Mouse (Mus musculus): Measurements from ENCODE around the gene Slc47a2. TPM values are rescaled to one million over a fixed set of nuclear protein-coding genes. Genes with fewer than 3 reads are reported as not detected.

Gene Slc47a2
- total and polyA plus RNA-seq, 2 experiments from 2014 or later, result not detected

- no peaks in the 10 kb centered on the region for H3K4me1 ChIP-seq (ENCODE audit: insufficient read depth)
- no peaks in the 10 kb centered on the region for H3K36me3 ChIP-seq (ENCODE audit: insufficient read depth)
- no peak overlapping the region for H3K4me2 ChIP-seq (ENCODE audit: low read depth)
- H3K9me3 ChIP-seq (ENCODE audit: low read length), result no peaks in the 10 kb centered on the region
- no peak overlapping the region for H3K9ac ChIP-seq
- H3K27me3 ChIP-seq (ENCODE audit: insufficient read depth, low read length), result no peaks in the 10 kb centered on the region
- DNase-seq, result no peak
- H3K4me3 ChIP-seq (ENCODE audit: low read depth, low read length), result no peak overlapping the region
- 74% methylated on average over 1 of the region's 1 CpGs for WGBS
- ATAC-seq, result no peak
- no peak overlapping the region for H3K27ac ChIP-seq (ENCODE audit: low read depth, low read length)
- no peak for TF ChIP-seq CTCF (IDR thresholded peaks at IDR 0.05; ENCODE audit: low read depth)
These were observed 68.2 kb downstream of the Slc47a2 start for GRCm38 (mm10) chr11:61274421-61274820.

DNA sequence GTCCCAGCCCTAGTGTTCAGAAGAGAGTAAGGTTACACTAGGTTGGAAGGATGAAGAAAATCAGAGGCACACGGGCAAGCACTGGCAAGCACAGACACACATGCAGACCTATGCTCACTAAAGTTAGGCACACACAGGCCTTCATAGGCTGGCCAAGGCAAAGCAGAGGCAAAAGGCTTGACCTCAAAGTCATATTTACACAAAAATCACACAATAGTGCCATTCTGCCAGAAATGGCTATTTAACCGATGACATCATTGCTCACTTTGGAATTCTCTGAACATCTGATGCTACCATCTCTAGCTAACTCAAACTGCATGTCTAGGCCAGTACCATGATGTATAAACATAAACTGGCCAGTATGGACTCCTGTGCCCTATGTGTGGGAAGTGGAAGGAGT lies 68.7 kb downstream of the Slc47a2 start:
- H3K4me3 ChIP-seq (ENCODE audit: low read depth, low read length), result no peak overlapping the region
- no peaks in the 10 kb centered on the region for H3K36me3 ChIP-seq (ENCODE audit: insufficient read depth)
- H3K9ac ChIP-seq, result no peak overlapping the region
- TF ChIP-seq CTCF (IDR thresholded peaks at IDR 0.05; ENCODE audit: low read depth), result no peak
- H3K9me3 ChIP-seq (ENCODE audit: low read length), result no peaks in the 10 kb centered on the region
- no peak overlapping the region for H3K4me2 ChIP-seq (ENCODE audit: low read depth)
- DNase-seq (no peak), ATAC-seq (no peak)
- 92% methylated on average over 2 of the region's 2 CpGs for WGBS
- H3K27me3 ChIP-seq (ENCODE audit: insufficient read depth, low read length), result no peaks in the 10 kb centered on the region
- no peak overlapping the region for H3K27ac ChIP-seq (ENCODE audit: low read depth, low read length)
- no peaks in the 10 kb centered on the region for H3K4me1 ChIP-seq (ENCODE audit: insufficient read depth)

GRCm38 (mm10) chr11:61271612-61272011 lies 71.0 kb downstream of the Slc47a2 start:
- Histone ChIP-seq H3K4me2 (ENCODE audit: low read depth) (no peak overlapping the region), H3K9me3 (ENCODE audit: low read length) (no peaks in the 10 kb centered on the region), H3K27me3 (ENCODE audit: insufficient read depth, low read length) (no peaks in the 10 kb centered on the region), H3K4me3 (ENCODE audit: low read depth, low read length) (no peak overlapping the region), H3K27ac (ENCODE audit: low read depth, low read length) (no peak overlapping the region), H3K36me3 (ENCODE audit: insufficient read depth) (no peaks in the 10 kb centered on the region), H3K9ac (no peak overlapping the region), H3K4me1 (ENCODE audit: insufficient read depth) (no peaks in the 10 kb centered on the region)
- ATAC-seq (no peak), DNase-seq (no peak)
- TF ChIP-seq CTCF (IDR thresholded peaks at IDR 0.05; ENCODE audit: low read depth), result no peak

- Histone ChIP-seq H3K4me1 (ENCODE audit: insufficient read depth) (peaks cover 3% of the 10 kb centered on the region; the same call in 1 of the 2 replicates), H3K27ac (ENCODE audit: low read depth, low read length) (no peak overlapping the region), H3K9ac (no peak overlapping the region), H3K4me3 (ENCODE audit: low read depth, low read length) (no peak overlapping the region), H3K27me3 (ENCODE audit: insufficient read depth, low read length) (no peaks in the 10 kb centered on the region), H3K4me2 (ENCODE audit: low read depth) (no peak overlapping the region), H3K9me3 (ENCODE audit: low read length) (no peaks in the 10 kb centered on the region), H3K36me3 (ENCODE audit: insufficient read depth) (no peaks in the 10 kb centered on the region)
- WGBS, result 56% methylated on average over 5 of the region's 5 CpGs
- no peak for DNase-seq
- TF ChIP-seq CTCF (IDR thresholded peaks at IDR 0.05; ENCODE audit: low read depth), result no peak
- ATAC-seq, result no peak
These were observed 72.3 kb downstream of the Slc47a2 start for GRCm38 (mm10) chr11:61270406-61270805.

GRCm38 (mm10) chr11:61268626-61269349 lies 73.9 kb downstream of the Slc47a2 start:
- no peak for TF ChIP-seq CTCF (IDR thresholded peaks at IDR 0.05; ENCODE audit: low read depth)
- Histone ChIP-seq H3K36me3 (ENCODE audit: insufficient read depth) (0 out of 2 replicates have a peak, but pooled peaks cover 3% of the 10 kb centered on the region), H3K27ac (ENCODE audit: low read depth, low read length) (no peak overlapping the region), H3K4me3 (ENCODE audit: low read depth, low read length) (no peak overlapping the region), H3K27me3 (ENCODE audit: insufficient read depth, low read length) (no peaks in the 10 kb centered on the region), H3K9ac (no peak overlapping the region), H3K4me1 (ENCODE audit: insufficient read depth) (peaks cover 3% of the 10 kb centered on the region; the same call in 1 of the 2 replicates), H3K4me2 (ENCODE audit: low read depth) (no peak overlapping the region), H3K9me3 (ENCODE audit: low read length) (no peaks in the 10 kb centered on the region)
- DNase-seq, result no peak
- ATAC-seq, result no peak
- WGBS, result 92% methylated on average over 6 of the region's 6 CpGs

DNA sequence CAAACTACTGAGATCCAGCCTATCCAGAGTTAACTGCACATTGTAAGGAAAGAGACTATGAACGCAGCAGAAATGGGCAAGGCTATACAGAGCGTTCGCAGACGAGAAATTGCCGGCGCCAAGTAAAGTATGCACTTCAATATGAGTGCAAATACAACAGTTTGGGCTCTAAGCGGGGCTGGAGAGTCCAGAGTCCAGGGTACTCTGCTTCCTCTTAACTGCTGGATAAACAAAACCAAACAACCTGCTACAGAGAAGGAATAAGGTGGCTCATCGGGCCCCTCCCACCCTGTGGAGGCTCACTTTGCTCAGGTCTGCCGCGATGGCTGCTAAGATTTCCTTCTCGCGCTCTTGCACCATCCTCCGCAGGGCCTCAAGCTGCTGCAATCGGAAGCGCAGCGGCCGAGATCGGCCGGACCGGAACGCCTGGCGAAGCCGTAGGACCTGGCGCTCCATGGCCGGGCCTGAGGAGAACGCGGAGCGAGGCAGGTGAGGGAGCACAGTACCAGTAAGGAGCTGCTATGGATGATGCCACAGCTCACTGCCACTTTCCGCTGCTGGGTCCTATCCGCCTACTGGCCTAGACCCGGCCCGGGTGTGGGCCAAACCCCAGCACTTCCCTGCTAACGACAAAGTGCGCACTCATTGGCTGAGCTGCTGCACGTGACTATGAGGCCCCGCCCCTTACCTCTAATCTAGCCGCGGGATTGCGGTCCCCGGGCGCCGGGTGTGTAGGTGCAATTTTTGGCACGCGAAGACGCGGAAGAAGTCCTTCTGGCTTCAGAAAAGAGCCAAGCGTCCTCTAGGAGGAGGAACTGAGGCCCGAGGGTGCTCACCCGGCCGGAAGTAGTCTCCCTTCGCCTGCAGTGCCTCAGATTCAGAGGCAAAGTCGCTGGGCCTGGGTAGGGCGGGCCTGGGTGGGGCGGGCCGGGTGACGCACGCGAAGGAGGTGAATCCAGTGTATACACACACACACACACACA lies 75.8 kb downstream of the Slc47a2 start, which contains the start of gene Aldh3a2:
TSS of gene Aldh3a2 (minus strand) at position 914 of the 983 bp plus-strand sequence.
- H3K27me3 ChIP-seq (ENCODE audit: insufficient read depth, low read length), result no peaks in the 10 kb centered on the region
- peak; percentile 99 for ATAC-seq
- peaks cover 3% of the 10 kb centered on the region; the same call in 1 of the 2 replicates for H3K4me1 ChIP-seq (ENCODE audit: insufficient read depth)
- H3K9ac ChIP-seq, result peak within 1 kb of the TSS; percentile 86
- peaks cover 19% of the 10 kb centered on the region for H3K36me3 ChIP-seq (ENCODE audit: insufficient read depth)
- peak within 1 kb of the TSS; percentile 71 for H3K4me2 ChIP-seq (ENCODE audit: low read depth)
- DNase-seq, result peak; percentile 96
- peak; percentile 2; the same call in 1 of the 2 replicates for TF ChIP-seq CTCF (IDR thresholded peaks at IDR 0.05; ENCODE audit: low read depth)
- WGBS, result 4% methylated on average over 58 of the region's 58 CpGs
- H3K9me3 ChIP-seq (ENCODE audit: low read length), result no peaks in the 10 kb centered on the region
- H3K4me3 ChIP-seq (ENCODE audit: low read depth, low read length), result peak within 1 kb of the TSS; percentile 73
- H3K27ac ChIP-seq (ENCODE audit: low read depth, low read length), result peak within 1 kb of the TSS; percentile 96
